Mouse (Mus musculus): Measurements from ENCODE around the gene Scgb2b27. TPM values are rescaled to one million over a fixed set of nuclear protein-coding genes. Genes with fewer than 3 reads are reported as not detected.

Gene Scgb2b27
- not detected for total RNA-seq (2023)

GRCm38 (mm10) chr7:34013842-34014241 lies at the start of gene Scgb2b27:
TSS of gene Scgb2b27 (minus strand) at chr7:34013942.

GRCm38 (mm10) chr7:34021183-34021582 lies 7.4 kb upstream of the Scgb2b27 start, which contains the start of gene Scgb1b27:
TSS of gene Scgb1b27 (plus strand) at chr7:34021483.

Other genes with a start within 250 kb of the Scgb2b27 start
- not detected for gene Scgb2b26, start 68.9 kb downstream of the Scgb2b27 start, total RNA-seq (2023)
- gene Scgb1b27, start 7.5 kb upstream of the Scgb2b27 start, total RNA-seq (2023), result not detected
- not detected for gene Scgb1b30, start 81.5 kb upstream of the Scgb2b27 start, total RNA-seq (2023)
- not detected for gene Wtip, start 119.3 kb upstream of the Scgb2b27 start, total RNA-seq (2023)
- gene Uba2, start 155.7 kb upstream of the Scgb2b27 start, total RNA-seq (2023), result 76.4 TPM
- 27.7 TPM for gene Pdcd2l, start 182.7 kb upstream of the Scgb2b27 start, total RNA-seq (2023)
- 268 TPM for gene Gpi1, start 216.4 kb upstream of the Scgb2b27 start, total RNA-seq (2023)
- gene Gm6096, start 237.1 kb upstream of the Scgb2b27 start, total RNA-seq (2023), result not detected

Measured in CD4-positive naive resting alpha-beta T cell, adult 57 days (primary cell).